Mouse (Mus musculus) adrenal gland, postnatal 4 days (tissue): ENCODE measurements around the gene BC048507. TPM values are rescaled to one million over a fixed set of nuclear protein-coding genes. Genes with fewer than 3 reads are reported as not detected.
"Not testable (repeated sequence)": the region's sequence is repeated elsewhere in the genome, so short reads cannot be mapped to it uniquely, and the experiment has no call there.

ENCODE experiments used
- DNase-seq, 2 experiments: peaks; one replicate each; pipeline ENCODE4 v3.0.0; 2021 to 2022; ENCODE audit warnings: low spot score in 2 of 2, mixed read lengths in 2 of 2
- long read RNA-seq, 2 experiments: library from polyadenylated mRNA; stranded (forward); transcript quantifications; one replicate each; pipeline ENCODE4 v2.0.0; 2021
- total RNA-seq, 2 experiments: library from RNA; stranded (reverse); gene quantifications; 2 replicates each; pipeline ENCODE4 v1.2.3; 2021

BC048507 gene
- not detected for total RNA-seq
- long read RNA-seq, experiment 1, result 0 reads
- long read RNA-seq, experiment 2, result 0 reads

DNA sequence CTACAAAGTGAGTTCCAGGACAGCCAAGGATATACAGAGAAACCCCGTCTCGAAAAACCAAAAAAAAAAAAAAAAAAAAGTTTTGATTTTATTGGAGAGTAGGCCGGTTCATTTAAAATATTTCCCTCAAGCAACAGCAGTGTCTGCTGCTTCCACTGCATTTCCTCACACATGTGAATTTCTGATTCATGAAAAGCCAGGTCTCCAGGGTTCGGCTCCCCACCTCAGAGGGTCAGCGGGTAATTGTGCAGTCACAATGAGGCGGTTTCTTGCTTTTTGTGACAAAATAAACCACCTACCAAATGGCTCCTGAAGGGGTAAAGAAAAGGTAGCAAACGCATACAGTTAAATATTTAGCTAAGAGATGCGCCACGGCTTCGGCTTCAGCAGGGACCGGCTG is at the start of gene BC048507:
BC048507 (plus strand) TSS at position 301 of the 400 bp plus-strand sequence.
- no peak for DNase-seq

- peak; percentile 46 to 47 for DNase-seq
These were observed 49.1 kb upstream of the BC048507 start, which contains the start of gene Zfp273 for GRCm38 (mm10) chr13:67813710-67814660. Zfp273 (plus strand) TSS chr13:67813740.

DNA sequence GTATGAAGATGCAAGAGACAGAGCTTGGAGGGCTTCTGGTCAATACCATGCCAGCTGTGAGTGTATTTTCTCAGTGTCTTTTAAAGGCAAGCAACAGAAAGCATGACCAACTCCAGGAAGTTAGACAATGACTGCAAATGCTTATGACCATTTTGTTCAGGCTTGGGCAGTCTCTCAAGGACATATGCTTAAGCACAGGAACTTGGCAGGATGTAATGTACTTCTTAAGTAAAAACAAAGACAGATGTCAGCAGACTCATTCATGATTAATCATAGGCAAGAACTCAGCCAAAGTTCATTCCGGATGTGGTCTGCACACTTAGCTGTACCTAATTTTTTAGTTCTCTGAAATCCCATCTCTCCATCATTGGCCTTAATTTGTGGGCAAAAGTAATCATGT is 44.5 kb upstream of the BC048507 start:
- no peak for DNase-seq

- peak in 1 of 2 experiments; percentile 8 for DNase-seq
These were observed 32.2 kb upstream of the BC048507 start, which contains the start of gene Gm10037 for GRCm38 (mm10) chr13:67830911-67831336. Gm10037 (plus strand) TSS chr13:67831106.

- not testable (repeated sequence) for DNase-seq
These were observed 30.0 kb upstream of the BC048507 start for GRCm38 (mm10) chr13:67833137-67833536.

- no peak for DNase-seq
These were observed 19.4 kb upstream of the BC048507 start for GRCm38 (mm10) chr13:67843775-67844118.

DNA sequence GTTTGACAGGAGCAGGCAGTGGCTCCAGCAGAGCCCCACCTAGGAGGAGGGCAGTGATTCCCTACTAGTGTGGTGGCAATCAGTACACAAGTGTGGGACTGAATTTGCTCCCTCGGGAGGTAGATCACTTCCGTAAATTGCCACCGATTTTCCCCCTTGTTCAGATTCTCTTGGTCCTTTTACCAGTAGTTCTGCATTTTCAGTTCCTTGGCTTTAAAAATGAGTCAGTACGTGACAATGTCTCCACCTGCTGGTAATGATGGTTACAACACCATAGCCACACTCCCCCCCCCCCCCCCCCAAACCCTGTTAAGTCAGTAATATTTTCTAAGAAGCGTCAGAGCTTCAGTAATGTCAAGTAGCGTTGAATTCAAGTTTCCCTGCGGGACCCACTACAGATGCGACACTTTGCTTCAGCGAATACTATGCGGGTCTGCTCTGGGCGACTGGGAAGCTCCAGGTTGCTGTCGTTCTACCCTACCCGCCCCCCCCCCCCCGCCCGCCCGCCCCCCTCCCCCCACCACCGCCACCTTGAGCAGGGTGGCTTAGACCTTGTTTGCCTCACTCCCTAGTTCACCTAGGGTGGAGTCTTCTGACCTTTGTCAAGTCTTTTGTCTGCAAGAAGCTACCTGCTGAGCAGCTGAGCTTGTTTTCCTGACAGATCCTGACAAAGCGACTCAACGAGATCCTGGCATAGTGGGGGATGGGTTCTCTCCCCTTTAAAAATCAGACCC is 18.8 kb upstream of the BC048507 start:
- DNase-seq, result peak; percentile 5 to 27

GRCm38 (mm10) chr13:67844853-67845194 is 18.3 kb upstream of the BC048507 start:
- no peak for DNase-seq

GRCm38 (mm10) chr13:67850361-67850760 is 12.8 kb upstream of the BC048507 start:
- no peak for DNase-seq

GRCm38 (mm10) chr13:67853130-67853529 is 10.0 kb upstream of the BC048507 start:
- DNase-seq, result no peak

DNA sequence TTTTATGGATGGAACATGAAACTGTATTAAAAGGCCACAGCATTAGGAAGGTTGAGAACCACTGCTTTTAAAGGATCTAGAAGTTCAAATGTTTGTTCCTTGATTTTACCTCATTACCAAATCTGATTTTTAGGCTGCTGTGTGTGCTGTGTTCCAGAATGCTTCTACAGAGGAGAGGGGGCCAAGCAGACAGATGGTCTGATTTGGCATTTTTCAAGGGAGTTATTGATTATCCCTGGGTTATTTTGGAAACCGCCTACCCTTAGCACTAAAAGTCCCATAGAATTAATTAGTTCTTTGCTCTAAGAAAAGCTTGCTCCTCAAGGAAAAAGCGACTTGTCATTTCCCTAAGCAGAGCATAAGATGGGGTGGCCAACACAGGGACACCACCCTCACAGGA is 9.1 kb upstream of the BC048507 start:
- DNase-seq, result no peak

- DNase-seq, result no peak
These were observed 5.8 kb upstream of the BC048507 start for GRCm38 (mm10) chr13:67857317-67857716.

DNA sequence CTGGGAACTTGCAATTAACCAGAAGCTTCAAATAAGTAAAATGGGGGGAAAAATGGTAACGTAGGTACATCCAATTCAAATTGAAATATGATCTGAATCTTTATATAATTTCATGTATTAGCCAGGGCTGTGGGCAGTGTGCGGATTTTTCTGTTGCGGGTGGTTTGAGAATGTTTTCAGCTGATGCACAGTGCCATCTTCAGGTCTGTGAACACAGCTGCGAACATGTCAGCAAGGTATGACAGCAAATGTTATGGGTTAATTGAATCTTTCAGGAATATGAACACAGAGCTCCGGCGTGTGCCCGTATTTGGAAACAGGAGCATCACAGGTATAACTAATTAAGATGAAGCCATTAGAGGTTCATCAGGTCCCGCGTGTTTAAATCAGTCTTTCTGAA is 618 bp upstream of the BC048507 start:
- DNase-seq, result no peak

DNA sequence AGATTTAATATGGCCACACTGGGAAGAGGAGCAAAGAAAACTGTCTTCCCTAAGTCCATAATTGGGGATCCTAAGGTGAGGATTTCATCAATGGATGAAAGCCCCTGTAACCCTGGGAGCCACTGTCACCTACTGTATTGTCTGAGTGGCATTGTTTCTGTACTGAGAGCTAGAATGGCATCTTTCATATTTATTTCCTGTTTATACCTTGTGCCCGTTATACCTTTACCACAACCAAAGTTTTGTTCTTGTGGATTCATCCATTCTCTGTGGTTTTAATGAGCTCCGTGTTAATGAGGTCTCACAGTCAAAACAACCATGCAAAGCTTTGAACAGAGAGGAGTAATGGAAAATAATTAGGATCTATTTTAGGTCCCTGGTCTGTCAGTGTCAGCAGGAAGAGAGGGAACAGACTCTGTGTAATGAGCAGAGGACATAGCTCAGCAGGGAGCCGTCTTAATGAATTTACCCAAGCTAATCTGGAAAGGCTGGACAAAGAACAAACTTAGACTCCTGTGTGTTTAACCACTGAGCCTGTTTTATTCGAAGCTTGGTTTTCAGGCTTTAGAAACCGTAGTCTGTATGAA is 1.7 kb downstream of the BC048507 start:
- no peak for DNase-seq

- DNase-seq, result no peak
These were observed 4.8 kb downstream of the BC048507 start for GRCm38 (mm10) chr13:67867899-67868298.

DNA sequence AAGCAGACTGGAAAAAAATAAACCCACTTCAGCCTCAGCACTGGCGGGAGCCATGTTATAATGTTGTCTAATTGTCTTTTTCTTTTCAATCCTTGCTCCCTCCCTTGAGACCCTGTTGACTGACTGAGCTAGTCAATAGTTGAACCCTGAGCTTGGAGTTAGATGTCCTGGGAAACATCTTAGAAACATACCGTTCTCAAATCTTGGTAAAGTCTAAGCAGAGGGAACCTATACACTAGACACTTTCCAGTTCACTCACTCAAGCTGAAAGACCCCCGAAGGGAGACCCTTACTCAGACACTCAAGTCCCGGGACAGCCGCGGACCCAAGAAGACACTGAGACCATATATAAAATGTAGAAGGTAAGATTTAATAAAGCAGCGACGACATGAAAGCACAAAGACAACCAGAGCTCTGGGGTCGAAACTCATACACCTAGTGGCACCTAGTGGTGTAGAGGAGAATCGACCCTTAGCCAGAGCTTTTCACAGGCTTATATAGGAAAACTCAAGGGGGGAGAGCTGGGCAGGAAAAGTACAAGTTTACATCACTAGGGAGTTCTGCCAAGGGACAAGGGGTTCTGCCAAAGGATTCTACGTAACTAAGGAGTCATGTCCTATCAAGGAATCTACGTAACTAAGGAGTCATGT is 13.0 kb downstream of the BC048507 start:
- DNase-seq, result not testable (repeated sequence)

DNA sequence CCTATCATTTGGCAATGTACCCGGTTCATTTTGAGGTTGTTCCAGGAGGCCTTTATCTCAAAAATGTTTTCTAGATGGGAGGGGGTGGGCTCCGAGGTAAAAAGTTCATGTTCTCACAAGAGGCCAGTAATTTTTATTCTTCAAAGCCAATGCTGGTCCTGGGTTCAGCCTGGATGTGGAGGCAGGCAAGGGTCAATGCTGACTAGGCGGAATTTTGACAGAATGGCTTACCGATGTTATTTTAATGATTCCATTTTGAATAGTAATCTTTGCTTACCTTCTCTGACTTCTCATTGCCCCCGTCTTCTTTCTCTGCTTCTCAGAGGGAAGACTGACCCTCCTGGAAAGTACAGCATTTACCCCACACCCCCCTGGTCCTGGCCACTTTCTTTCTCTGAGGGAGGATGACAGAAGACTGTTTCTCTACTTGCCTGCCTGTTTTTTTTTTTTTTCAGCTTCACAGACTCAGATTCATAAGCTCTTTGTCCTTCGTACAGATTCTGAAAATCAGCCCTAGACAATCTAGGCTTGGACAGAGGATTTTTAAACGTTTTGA is 13.7 kb downstream of the BC048507 start:
- no peak for DNase-seq

DNA sequence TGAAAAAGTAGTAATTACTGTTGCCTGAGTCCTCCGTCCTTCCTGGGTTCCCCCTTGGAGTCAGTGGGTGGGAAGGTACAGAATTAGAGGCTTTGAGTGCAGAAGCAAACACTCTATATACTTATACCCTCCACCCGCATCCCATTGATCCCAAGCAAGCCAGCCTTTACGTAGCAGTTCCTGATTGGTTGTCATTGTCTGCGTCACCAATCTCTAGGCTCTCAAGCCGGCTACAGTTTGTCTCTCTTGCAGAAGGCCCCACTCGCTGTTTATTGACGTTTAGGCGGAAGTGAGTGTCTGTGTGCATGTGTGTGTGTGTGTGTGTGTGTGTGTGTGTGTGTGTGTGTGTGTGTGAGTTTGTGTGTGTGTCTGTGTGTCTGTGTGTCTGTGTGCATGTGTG is 20.8 kb downstream of the BC048507 start:
- DNase-seq, result no peak

DNA sequence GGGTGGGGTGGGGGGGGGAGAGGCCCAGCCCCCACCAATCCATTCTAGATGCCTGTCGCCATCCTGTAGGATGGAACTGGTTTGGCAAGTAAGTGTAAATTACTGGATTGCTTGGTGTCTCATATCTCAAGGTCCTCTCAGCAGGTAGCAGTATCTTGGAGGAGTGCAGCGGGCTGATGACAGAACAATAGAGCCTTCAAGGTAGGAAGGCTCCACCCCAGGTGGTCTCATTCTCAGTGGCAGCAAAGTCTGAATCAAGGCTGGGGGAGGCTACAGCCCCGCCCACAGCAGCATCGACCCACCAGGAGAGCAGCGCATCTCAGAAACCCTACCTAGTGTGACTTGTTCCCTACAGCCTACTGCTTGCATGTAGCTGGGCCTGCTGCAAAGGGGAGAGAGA is 46.6 kb downstream of the BC048507 start:
- no peak for DNase-seq
